Mouse (Mus musculus): ENCODE measurements around the gene Grb7. TPM values are rescaled to one million over a fixed set of nuclear protein-coding genes. Genes with fewer than 3 reads are reported as not detected.

Grb7 gene
- polyA plus RNA-seq, 1 experiment from 2014 or later, result 36.0 TPM

- Histone ChIP-seq H3K36me3 (ENCODE audit: control insufficient read depth, insufficient read depth) (no peaks in the 10 kb centered on the region), H3K4me2 (ENCODE audit: low read depth, low read length) (no peak overlapping the region), H3K27ac (ENCODE audit: low read length) (no peak overlapping the region), H3K27me3 (ENCODE audit: control insufficient read depth, insufficient read depth, low read depth, low read length) (no peaks in the 10 kb centered on the region), H3K9me3 (replicated peaks; ENCODE audit: control insufficient read depth, low read length) (no peaks in the 10 kb centered on the region), H3K4me3 (ENCODE audit: low read depth, low read length) (no peak overlapping the region), H3K4me1 (ENCODE audit: control insufficient read depth, low read depth, low read length) (no peaks in the 10 kb centered on the region), H3K9ac (ENCODE audit: low read depth, low read length) (no peak overlapping the region)
- ATAC-seq (ENCODE audit: low read depth), result no peak
- 62% methylated on average over 2 of the region's 2 CpGs for WGBS (ENCODE audit: insufficient replicate concordance)
Observed at GRCm38 (mm10) chr11:98485749-98486148, 39.6 kb downstream of the Grb7 start.

- Histone ChIP-seq H3K9me3 (replicated peaks; ENCODE audit: control insufficient read depth, low read length) (no peaks in the 10 kb centered on the region), H3K4me2 (ENCODE audit: low read depth, low read length) (no peak overlapping the region), H3K36me3 (ENCODE audit: control insufficient read depth, insufficient read depth) (no peaks in the 10 kb centered on the region), H3K9ac (ENCODE audit: low read depth, low read length) (no peak overlapping the region), H3K27me3 (ENCODE audit: control insufficient read depth, insufficient read depth, low read depth, low read length) (no peaks in the 10 kb centered on the region), H3K4me1 (ENCODE audit: control insufficient read depth, low read depth, low read length) (no peaks in the 10 kb centered on the region), H3K27ac (ENCODE audit: low read length) (no peak overlapping the region), H3K4me3 (ENCODE audit: low read depth, low read length) (no peak overlapping the region)
- no peak for ATAC-seq (ENCODE audit: low read depth)
- 39% methylated on average over 5 of the region's 5 CpGs for WGBS (ENCODE audit: insufficient replicate concordance)
Observed at GRCm38 (mm10) chr11:98487526-98488040, 41.4 kb downstream of the Grb7 start.

GRCm38 (mm10) chr11:98488540-98489234 lies 42.5 kb downstream of the Grb7 start:
- Histone ChIP-seq H3K4me2 (ENCODE audit: low read depth, low read length) (no peak overlapping the region), H3K4me1 (ENCODE audit: control insufficient read depth, low read depth, low read length) (no peaks in the 10 kb centered on the region), H3K9me3 (replicated peaks; ENCODE audit: control insufficient read depth, low read length) (no peaks in the 10 kb centered on the region), H3K9ac (ENCODE audit: low read depth, low read length) (no peak overlapping the region), H3K27ac (ENCODE audit: low read length) (no peak overlapping the region), H3K36me3 (ENCODE audit: control insufficient read depth, insufficient read depth) (no peaks in the 10 kb centered on the region), H3K4me3 (ENCODE audit: low read depth, low read length) (no peak overlapping the region), H3K27me3 (ENCODE audit: control insufficient read depth, insufficient read depth, low read depth, low read length) (no peaks in the 10 kb centered on the region)
- ATAC-seq (ENCODE audit: low read depth), result no peak
- 69% methylated on average over 20 of the region's 20 CpGs for WGBS (ENCODE audit: insufficient replicate concordance)

GRCm38 (mm10) chr11:98491571-98491970 lies 45.4 kb downstream of the Grb7 start:
- Histone ChIP-seq H3K4me1 (ENCODE audit: control insufficient read depth, low read depth, low read length) (no peaks in the 10 kb centered on the region), H3K4me2 (ENCODE audit: low read depth, low read length) (no peak overlapping the region), H3K27me3 (ENCODE audit: control insufficient read depth, insufficient read depth, low read depth, low read length) (no peaks in the 10 kb centered on the region), H3K36me3 (ENCODE audit: control insufficient read depth, insufficient read depth) (no peaks in the 10 kb centered on the region), H3K27ac (ENCODE audit: low read length) (no peak overlapping the region), H3K9me3 (replicated peaks; ENCODE audit: control insufficient read depth, low read length) (no peaks in the 10 kb centered on the region), H3K9ac (ENCODE audit: low read depth, low read length) (no peak overlapping the region), H3K4me3 (ENCODE audit: low read depth, low read length) (no peak overlapping the region)
- 60% methylated on average over 7 of the region's 7 CpGs for WGBS (ENCODE audit: insufficient replicate concordance)
- ATAC-seq (ENCODE audit: low read depth), result no peak

GRCm38 (mm10) chr11:98492959-98493358 lies 46.8 kb downstream of the Grb7 start:
- H3K4me1 ChIP-seq (ENCODE audit: control insufficient read depth, low read depth, low read length), result no peaks in the 10 kb centered on the region
- 23% methylated on average over 7 of the region's 7 CpGs for WGBS (ENCODE audit: insufficient replicate concordance)
- ATAC-seq (ENCODE audit: low read depth), result no peak
- no peaks in the 10 kb centered on the region for H3K27me3 ChIP-seq (ENCODE audit: control insufficient read depth, insufficient read depth, low read depth, low read length)
- H3K27ac ChIP-seq (ENCODE audit: low read length), result no peak overlapping the region
- H3K4me3 ChIP-seq (ENCODE audit: low read depth, low read length), result no peak overlapping the region
- H3K9me3 ChIP-seq (replicated peaks; ENCODE audit: control insufficient read depth, low read length), result no peaks in the 10 kb centered on the region
- no peak overlapping the region for H3K4me2 ChIP-seq (ENCODE audit: low read depth, low read length)
- H3K36me3 ChIP-seq (ENCODE audit: control insufficient read depth, insufficient read depth), result no peaks in the 10 kb centered on the region
- H3K9ac ChIP-seq (ENCODE audit: low read depth, low read length), result no peak overlapping the region

- Histone ChIP-seq H3K27ac (ENCODE audit: low read length) (no peak overlapping the region), H3K27me3 (ENCODE audit: control insufficient read depth, insufficient read depth, low read depth, low read length) (no peaks in the 10 kb centered on the region), H3K36me3 (ENCODE audit: control insufficient read depth, insufficient read depth) (no peaks in the 10 kb centered on the region), H3K4me3 (ENCODE audit: low read depth, low read length) (no peak overlapping the region), H3K9ac (ENCODE audit: low read depth, low read length) (no peak overlapping the region), H3K4me1 (ENCODE audit: control insufficient read depth, low read depth, low read length) (no peaks in the 10 kb centered on the region), H3K4me2 (ENCODE audit: low read depth, low read length) (no peak overlapping the region), H3K9me3 (replicated peaks; ENCODE audit: control insufficient read depth, low read length) (no peaks in the 10 kb centered on the region)
- 54% methylated on average over 9 of the region's 9 CpGs for WGBS (ENCODE audit: insufficient replicate concordance)
- no peak for ATAC-seq (ENCODE audit: low read depth)
Observed at GRCm38 (mm10) chr11:98493394-98493793, 47.2 kb downstream of the Grb7 start.

DNA sequence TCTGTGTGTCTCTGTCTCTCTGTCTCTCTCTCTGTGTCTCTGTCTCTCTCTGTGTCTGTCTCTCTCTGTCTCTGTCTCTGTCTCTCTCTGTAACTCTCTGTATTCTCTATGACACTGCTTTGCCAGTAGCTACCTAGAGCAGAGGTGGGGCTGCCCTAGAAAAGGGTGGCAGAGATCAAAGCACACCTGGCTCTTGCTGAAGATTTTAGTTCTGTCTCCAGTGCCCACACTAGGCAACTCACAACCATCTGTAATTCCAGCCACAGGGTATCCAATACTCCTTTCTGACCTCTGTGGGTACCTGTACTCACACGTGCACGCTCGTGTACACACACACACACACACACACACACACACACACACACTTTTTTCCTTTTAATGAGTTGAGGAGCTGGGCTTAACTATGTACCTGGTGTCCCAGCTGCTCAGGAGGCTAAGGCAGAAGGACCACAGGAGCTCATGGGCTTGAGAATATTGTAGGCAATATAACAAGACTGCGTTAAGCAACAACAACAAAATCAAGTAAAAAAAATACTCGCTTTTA lies 49.1 kb downstream of the Grb7 start:
- Histone ChIP-seq H3K4me2 (ENCODE audit: low read depth, low read length) (no peak overlapping the region), H3K4me3 (ENCODE audit: low read depth, low read length) (no peak overlapping the region), H3K4me1 (ENCODE audit: control insufficient read depth, low read depth, low read length) (no peaks in the 10 kb centered on the region), H3K9ac (ENCODE audit: low read depth, low read length) (no peak overlapping the region), H3K9me3 (replicated peaks; ENCODE audit: control insufficient read depth, low read length) (no peaks in the 10 kb centered on the region), H3K27me3 (ENCODE audit: control insufficient read depth, insufficient read depth, low read depth, low read length) (no peaks in the 10 kb centered on the region), H3K36me3 (ENCODE audit: control insufficient read depth, insufficient read depth) (no peaks in the 10 kb centered on the region), H3K27ac (ENCODE audit: low read length) (no peak overlapping the region)
- ATAC-seq (ENCODE audit: low read depth), result no peak
- 59% methylated on average over 5 of the region's 5 CpGs for WGBS (ENCODE audit: insufficient replicate concordance)

DNA sequence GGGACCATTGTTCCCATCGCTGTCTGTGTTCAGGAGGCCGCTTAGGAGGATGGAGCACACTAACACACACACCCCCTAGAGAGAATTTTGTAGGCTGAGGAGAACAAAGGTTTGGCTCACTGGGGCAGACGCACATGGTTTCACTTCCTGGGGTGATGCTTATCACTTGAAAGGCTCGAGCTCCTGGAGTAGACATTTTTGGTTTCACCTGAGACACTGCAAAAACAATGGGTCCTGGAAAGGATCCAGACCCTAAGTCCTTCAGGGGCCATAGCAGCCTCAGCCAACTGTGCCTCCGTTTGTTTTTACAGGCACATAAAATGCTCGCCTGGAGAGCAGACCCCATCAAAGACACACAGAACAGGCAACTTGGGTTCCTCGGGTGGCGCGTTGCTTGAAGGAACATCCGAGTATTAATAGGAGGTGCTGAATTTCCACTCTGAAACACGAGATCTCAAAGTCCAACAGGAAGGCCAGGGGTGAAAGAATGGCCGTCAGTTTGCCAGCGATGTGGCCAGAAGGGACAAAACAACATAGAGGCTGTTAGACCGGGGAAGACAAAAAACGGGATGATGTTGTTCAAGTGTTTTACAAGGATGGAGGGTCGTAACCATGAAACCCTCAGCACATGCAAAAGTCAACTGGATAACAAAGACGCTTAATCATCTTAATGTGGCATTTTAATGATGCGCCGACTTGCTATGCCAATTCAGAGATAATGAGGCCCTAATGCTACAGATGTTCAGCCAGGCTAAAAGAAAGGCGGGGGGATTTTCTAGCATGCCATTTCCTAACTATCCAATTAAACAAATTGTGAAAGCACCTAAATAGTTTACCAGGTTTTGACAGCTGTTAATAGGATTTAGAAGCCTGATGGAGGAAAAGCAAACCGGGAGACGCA lies 51.4 kb downstream of the Grb7 start:
- no peaks in the 10 kb centered on the region for H3K27me3 ChIP-seq (ENCODE audit: control insufficient read depth, insufficient read depth, low read depth, low read length)
- H3K4me3 ChIP-seq (ENCODE audit: low read depth, low read length), result no peak overlapping the region
- 46% methylated on average over 22 of the region's 22 CpGs for WGBS (ENCODE audit: insufficient replicate concordance)
- H3K36me3 ChIP-seq (ENCODE audit: control insufficient read depth, insufficient read depth), result no peaks in the 10 kb centered on the region
- no peak for ATAC-seq (ENCODE audit: low read depth)
- no peak overlapping the region for H3K9ac ChIP-seq (ENCODE audit: low read depth, low read length)
- H3K4me2 ChIP-seq (ENCODE audit: low read depth, low read length), result no peak overlapping the region
- H3K4me1 ChIP-seq (ENCODE audit: control insufficient read depth, low read depth, low read length), result no peaks in the 10 kb centered on the region
- H3K27ac ChIP-seq (ENCODE audit: low read length), result no peak overlapping the region
- no peaks in the 10 kb centered on the region for H3K9me3 ChIP-seq (replicated peaks; ENCODE audit: control insufficient read depth, low read length)

DNA sequence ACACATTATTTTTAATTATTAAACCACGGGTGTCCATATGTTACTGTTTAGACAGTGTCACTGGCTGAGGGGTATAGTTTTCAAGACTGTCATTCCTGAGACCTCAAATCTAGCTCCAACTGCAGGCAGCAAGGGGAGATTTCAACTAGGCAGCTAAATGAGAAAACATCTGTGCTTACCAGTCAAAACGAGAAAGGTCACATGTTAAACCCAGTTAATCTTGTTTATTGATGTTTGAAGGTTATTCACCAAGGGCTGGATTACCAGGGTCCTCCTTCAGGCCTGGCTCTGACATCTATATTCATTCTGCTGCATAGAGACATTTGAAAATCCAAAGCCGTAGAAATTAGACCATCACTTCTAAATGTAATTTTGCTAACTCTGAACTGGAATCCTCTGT lies 58.7 kb downstream of the Grb7 start:
- no peak for ATAC-seq (ENCODE audit: low read depth)
- H3K4me3 ChIP-seq (ENCODE audit: low read depth, low read length), result no peak overlapping the region
- WGBS (ENCODE audit: insufficient replicate concordance), result 45% methylated on average over 3 of the region's 3 CpGs
- H3K4me1 ChIP-seq (ENCODE audit: control insufficient read depth, low read depth, low read length), result no peaks in the 10 kb centered on the region
- H3K9me3 ChIP-seq (replicated peaks; ENCODE audit: control insufficient read depth, low read length), result no peaks in the 10 kb centered on the region
- H3K36me3 ChIP-seq (ENCODE audit: control insufficient read depth, insufficient read depth), result no peaks in the 10 kb centered on the region
- no peak overlapping the region for H3K27ac ChIP-seq (ENCODE audit: low read length)
- no peak overlapping the region for H3K9ac ChIP-seq (ENCODE audit: low read depth, low read length)
- no peak overlapping the region for H3K4me2 ChIP-seq (ENCODE audit: low read depth, low read length)
- H3K27me3 ChIP-seq (ENCODE audit: control insufficient read depth, insufficient read depth, low read depth, low read length), result no peaks in the 10 kb centered on the region

All from liver, embryonic 16.5 days (tissue).